Mouse (Mus musculus) olfactory bulb, adult 2 months (tissue): Measurements from ENCODE around the gene Kif13a. TPM values are rescaled to one million over a fixed set of nuclear protein-coding genes. Genes with fewer than 3 reads are reported as not detected.
A peak's percentile ranks its signal among the peaks of the same experiment; 100 is the strongest.

ENCODE experiments used
- H3K27ac ChIP-seq: fragments of 200-500 bp; 2 replicates; pipeline ENCODE4 v1.5.1; 2012; ENCODE audit warnings: low read depth, low read length; ENCODE audit not compliant: insufficient read depth
- H3K4me1 ChIP-seq: fragments of 200-500 bp; 2 replicates; pipeline ENCODE4 v1.6.1; 2012; ENCODE audit warnings: low read length; ENCODE audit not compliant: control insufficient read depth, insufficient read depth
- H3K4me3 ChIP-seq: fragments of 200-500 bp; 2 replicates; pipeline ENCODE4 v1.5.1; 2012; ENCODE audit warnings: mild to moderate bottlenecking, low read depth, low read length, moderate library complexity; ENCODE audit not compliant: insufficient read depth
- CTCF ChIP-seq: fragments of 200-500 bp; IDR thresholded peaks from 2 replicates; pipeline ENCODE4 v1.5.1; 2012; ENCODE audit warnings: low read depth, mild to moderate bottlenecking, low read length, moderate library complexity; ENCODE audit not compliant: insufficient read depth
- POLR2A ChIP-seq: fragments of 200-500 bp; IDR thresholded peaks from 2 replicates; pipeline ENCODE4 v1.6.1; 2012; ENCODE audit warnings: mild to moderate bottlenecking, low read depth, low read length, moderate library complexity; ENCODE audit not compliant: insufficient read depth
- WGBS: fragments of 180-500 bp; shearing (Covaris S2); methylation state at CpG from one replicate; pipeline ENCODE4 v1.1.7; 2018; 5-methylcytosine and 5-hydroxymethylcytosine counted together
- polyA plus RNA-seq: library from polyadenylated mRNA; stranded (reverse); fragments of >200 nt; gene quantifications from 2 replicates; pipeline ENCODE4 v1.2.4, GENCODE M21; 2012; ENCODE audit warnings: low replicate concordance; ENCODE audit not compliant: missing spikeins, insufficient read depth, insufficient read length

The Kif13a gene
- polyA plus RNA-seq, 1 experiment: not detected

DNA sequence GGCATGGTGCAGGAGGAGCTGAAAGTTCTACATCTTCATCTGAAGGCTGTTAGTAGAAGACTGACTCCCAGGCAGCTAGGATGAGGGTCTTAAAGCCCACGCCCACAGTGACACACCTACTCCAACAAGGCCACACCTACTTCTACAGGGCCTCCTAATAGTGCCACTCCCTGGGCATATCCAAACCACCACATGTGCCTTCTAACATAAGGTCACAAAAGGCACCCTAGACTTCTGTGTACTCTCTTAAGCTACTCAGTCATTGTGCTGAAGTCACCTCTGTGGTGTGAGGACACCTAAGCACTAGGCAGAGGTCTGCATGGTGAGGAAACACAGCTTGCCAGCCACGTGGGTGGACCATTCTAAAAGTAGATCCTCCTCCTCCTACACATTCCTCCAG lies 187.3 kb downstream of the Kif13a start:
- no peak overlapping the region for H3K4me3 ChIP-seq
- TF ChIP-seq POLR2A (no peak), CTCF (no peak)
- WGBS: 61% methylated on average over 2 of the region's 2 CpGs
- H3K4me1 ChIP-seq: no peaks in the 10 kb centered on the region
- H3K27ac ChIP-seq: no peak overlapping the region

DNA sequence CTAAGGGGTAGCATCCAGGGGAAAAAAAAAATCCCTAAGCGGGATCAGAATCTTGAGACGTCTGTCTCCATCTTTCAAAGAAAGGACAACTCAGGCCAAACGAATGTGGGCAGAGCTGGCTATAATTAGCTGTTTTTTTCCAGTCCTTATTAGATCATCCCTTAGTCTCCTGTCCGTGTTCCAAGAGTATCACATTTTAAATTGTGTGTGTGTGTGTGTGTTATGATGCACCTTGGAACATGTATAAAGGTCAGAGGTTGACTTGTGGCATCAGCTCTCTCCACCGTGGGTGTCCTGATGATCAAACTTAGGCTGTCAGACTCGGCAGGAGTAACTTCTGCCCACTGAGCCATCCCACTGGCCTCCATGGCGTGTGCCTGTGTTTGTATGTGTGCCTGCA lies 190.2 kb downstream of the Kif13a start:
- H3K27ac ChIP-seq: no peak overlapping the region
- no peak overlapping the region for H3K4me3 ChIP-seq
- peaks cover 12% of the 10 kb centered on the region; the same call in 1 of the 2 replicates for H3K4me1 ChIP-seq
- WGBS: 81% methylated on average over 7 of the region's 7 CpGs
- TF ChIP-seq POLR2A: no peak
- TF ChIP-seq CTCF: no peak

DNA sequence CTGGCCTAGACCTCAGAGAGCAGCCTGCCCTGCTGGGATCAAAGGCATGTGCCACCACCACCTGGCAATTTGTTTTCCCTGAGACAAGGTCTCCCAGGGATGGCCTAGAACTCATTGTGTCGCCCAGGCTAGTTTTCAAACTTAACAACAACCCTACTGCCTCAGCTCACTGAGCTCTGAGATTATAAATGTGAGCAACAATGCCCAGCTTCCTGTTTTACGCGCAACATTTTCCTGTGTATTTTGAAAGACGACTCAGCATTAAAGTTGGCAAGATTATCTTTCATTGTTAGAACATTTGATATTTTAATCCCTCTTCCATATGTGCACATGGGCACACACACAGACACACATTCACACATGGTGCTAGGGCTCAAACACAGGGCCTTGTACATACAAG lies 192.2 kb downstream of the Kif13a start:
- no peak overlapping the region for H3K27ac ChIP-seq
- 93% methylated on average over 4 of the region's 4 CpGs for WGBS
- no peak overlapping the region for H3K4me3 ChIP-seq
- TF ChIP-seq CTCF (no peak), POLR2A (no peak)
- peaks cover 12% of the 10 kb centered on the region; the same call in 1 of the 2 replicates for H3K4me1 ChIP-seq

DNA sequence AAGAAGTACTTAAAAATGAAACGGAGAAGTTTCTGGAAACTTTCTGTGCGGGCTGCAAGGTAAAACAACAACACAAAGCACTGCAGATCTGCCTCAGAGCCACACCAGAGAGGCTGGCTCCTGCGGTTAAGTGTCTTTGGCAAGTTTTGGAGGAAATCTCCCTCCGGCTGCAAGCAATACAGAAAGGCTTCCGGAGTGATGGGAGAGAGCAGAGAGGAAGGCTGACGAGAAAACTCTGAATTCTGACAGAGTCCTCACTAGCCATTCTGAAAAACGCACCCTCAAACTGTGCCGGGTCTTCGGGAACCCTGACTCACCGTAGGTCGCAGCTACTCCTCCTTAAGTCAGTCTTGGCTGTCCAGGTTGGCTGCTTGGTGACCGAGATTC lies 193.2 kb downstream of the Kif13a start:
- WGBS: 5% methylated on average over 12 of the region's 12 CpGs
- H3K4me1 ChIP-seq: peaks cover 12% of the 10 kb centered on the region; the same call in 1 of the 2 replicates
- peak overlapping the region; percentile 49 for H3K4me3 ChIP-seq
- TF ChIP-seq CTCF: no peak
- TF ChIP-seq POLR2A: no peak
- no peak overlapping the region for H3K27ac ChIP-seq

DNA sequence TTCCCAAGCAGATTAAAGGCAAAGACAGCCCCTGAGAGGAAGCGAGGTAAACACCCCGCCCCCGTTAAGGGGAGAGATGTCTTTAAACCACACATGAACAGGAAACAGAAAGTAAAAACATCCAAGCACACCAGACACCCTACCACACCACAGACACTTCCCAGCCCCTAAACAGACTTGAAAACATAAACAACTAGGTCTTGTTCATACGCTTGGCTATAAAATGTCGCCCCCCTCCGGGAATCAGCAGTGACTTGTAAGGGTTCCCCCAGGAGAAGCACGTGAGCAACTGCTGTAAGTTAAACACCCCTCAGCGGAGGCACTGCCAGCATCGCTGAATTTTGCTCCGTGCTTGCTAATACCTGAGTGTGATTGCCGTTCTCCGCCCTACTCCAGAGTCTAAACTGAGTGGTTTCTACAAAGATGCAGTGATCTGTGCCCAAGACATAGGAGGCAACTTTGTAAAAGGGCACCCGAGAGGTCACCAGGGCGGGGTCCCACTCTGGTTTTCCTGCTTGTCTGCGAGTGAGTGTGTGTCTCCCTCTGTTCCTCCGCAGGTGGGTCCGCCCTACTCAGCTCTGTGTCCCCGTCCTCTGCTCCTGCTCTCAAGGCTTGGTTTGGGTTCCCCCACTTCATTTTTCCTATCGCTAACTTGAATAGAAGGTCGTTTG lies 193.7 kb downstream of the Kif13a start:
- no peak overlapping the region for H3K27ac ChIP-seq
- peak overlapping the region; percentile 49 for H3K4me3 ChIP-seq
- TF ChIP-seq CTCF (no peak), POLR2A (no peak)
- WGBS: 2% methylated on average over 20 of the region's 20 CpGs
- peaks cover 12% of the 10 kb centered on the region; the same call in 1 of the 2 replicates for H3K4me1 ChIP-seq

DNA sequence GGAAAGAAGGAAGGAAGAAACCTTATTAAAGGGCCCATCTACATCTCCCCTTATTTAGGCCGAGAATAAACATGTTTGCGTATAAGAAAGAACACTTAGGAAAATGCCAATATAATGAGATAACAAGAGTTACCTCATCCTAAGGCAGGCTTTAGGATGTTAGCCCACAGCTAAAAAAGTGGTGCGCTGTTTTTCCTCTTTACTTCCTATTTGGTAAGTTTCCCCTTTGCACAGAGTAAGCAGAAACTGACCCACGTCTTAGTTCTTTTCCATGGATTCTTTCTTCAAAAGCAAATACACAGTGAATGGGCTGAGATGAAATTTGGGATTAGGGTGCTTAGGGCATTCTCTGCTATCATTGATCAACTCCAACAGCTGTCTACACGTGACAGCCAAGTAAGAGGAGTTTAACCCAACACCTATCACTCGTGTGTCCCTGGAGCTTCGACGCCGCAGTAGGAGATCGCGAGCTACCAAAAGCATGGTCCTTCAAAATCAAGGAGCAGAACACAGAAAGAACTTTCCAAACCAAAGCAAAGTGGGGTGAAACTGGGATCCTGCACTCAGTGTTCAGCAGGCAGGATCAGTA lies 194.4 kb downstream of the Kif13a start:
- H3K4me3 ChIP-seq: peak overlapping the region; percentile 49
- 57% methylated on average over 11 of the region's 11 CpGs for WGBS
- H3K27ac ChIP-seq: no peak overlapping the region
- peaks cover 12% of the 10 kb centered on the region; the same call in 1 of the 2 replicates for H3K4me1 ChIP-seq
- TF ChIP-seq CTCF (no peak), POLR2A (no peak)

DNA sequence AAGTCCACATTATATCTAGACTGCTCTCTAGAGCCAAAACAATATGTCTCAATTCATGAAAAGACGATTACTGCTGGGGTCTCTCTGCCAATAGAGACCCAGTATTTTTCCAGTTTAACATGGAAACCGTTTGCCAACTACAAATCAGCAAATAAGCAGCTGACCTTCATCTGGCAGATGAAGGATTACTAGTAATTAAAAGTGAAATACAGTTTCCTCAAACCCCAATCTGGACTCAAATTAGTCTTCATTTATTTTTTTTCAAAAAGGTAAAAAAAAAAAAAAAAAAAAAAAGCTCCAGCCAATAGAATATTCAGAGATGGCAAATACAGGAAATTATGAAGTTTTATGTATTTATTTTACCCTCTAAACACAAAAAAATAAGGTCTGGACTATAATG lies 199.7 kb downstream of the Kif13a start:
- H3K4me3 ChIP-seq: no peak overlapping the region
- WGBS: 46% methylated on average over 2 of the region's 2 CpGs
- TF ChIP-seq POLR2A (no peak), CTCF (no peak)
- no peaks in the 10 kb centered on the region for H3K4me1 ChIP-seq
- no peak overlapping the region for H3K27ac ChIP-seq

DNA sequence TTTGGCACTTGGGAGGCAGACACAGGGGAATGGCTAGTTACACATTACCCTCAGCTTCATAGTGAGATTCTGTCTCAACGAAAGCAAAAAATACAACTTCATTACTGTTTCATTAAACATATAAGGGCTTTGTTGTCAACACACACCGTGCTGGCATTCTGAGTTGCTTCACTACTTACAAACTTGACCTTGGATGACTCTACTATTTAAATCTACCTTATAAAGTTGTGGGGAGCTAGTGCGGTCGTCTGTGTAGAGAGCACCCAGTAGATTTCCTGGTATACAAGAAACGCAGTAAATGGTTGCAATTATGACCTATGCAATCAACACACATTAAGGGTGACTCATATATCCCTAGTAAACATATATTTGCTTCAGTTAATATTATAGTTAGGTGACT lies 201.3 kb downstream of the Kif13a start:
- TF ChIP-seq POLR2A (no peak), CTCF (no peak)
- 10% methylated on average over 5 of the region's 5 CpGs for WGBS
- Histone ChIP-seq H3K4me3 (peak overlapping the region; percentile 98), H3K4me1 (no peaks in the 10 kb centered on the region), H3K27ac (peak overlapping the region; percentile 62; the same call in 1 of the 2 replicates)

DNA sequence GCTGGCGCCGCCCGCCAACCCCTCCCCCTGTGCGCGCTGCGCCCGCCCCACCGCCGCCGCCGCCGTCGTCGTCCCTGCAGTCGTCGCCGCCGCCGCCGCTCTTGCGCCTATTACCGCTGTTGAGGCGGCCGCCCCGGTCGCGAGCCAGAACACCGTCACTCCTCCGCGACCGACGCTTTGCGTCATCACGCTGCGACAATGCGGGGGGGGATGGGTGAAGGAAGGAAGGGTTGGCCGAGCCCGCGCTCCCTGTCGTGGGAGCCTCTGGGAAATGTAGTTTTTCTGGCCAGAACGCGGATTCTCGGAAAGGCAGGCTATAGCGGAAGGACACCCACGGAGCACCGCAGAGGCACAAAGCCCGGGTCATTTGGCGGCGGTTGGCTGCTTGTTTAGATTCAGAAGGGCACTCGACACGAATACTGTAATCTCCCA lies 201.8 kb downstream of the Kif13a start, which contains the start of gene Nup153:
TSS of gene Nup153 (minus strand) at position 104 of the 432 bp plus-strand sequence.
- Histone ChIP-seq H3K4me1 (no peaks in the 10 kb centered on the region), H3K27ac (peak within 1 kb of the TSS; percentile 64), H3K4me3 (peak within 1 kb of the TSS; percentile 98)
- WGBS: under 1% methylated on average over 51 of the region's 51 CpGs
- TF ChIP-seq POLR2A: peak; percentile 88
- no peak for TF ChIP-seq CTCF
